Mouse (Mus musculus): ENCODE data around the gene Exosc10. TPM values are rescaled to one million over a fixed set of nuclear protein-coding genes. Genes with fewer than 3 reads are reported as not detected.

Exosc10 gene
- polyA plus RNA-seq (2017; shearing (Covaris generic)) = 100 to 1,000 TPM in 1 of 2 experiments, 10 to 100 TPM in 1; 92.7 to 146 TPM

DNA sequence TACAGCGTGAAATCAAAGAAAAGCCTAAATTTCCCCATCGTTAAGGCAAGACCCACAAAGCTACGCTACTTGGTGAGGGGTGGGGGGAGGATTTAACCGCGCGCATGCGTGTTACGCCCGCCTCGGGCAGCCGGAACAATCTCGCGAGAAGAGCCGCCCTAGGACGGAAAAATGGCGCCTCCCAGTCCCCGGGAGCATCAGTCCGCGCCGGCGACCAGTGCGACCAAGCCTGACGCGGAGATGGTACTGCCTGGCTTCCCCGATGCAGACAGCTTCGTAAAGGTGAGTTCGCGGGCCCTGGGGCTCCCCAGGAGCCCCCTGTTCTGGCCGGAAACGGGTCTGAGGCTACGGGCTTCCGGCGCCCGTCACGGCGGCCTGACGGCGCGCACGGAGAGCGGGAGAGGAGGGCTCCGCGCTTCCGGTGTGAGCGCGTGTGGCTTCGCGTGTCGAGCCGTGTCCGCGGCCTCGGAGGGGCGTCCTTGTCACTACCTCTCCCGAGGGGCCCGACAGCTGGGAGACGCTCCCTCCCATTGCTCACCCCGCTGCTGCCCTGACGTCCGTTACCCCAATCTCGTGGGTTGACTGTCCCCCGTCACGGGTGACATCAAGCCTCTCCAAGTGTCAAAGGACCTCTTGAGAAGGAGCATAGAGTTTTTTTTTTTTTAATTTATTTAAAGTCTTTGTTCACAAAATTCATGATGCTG is at the start of gene Exosc10:
Exosc10 (plus strand) TSS at position 133 of the 704 bp plus-strand sequence.
- ATAC-seq = peak; percentile 92

DNA sequence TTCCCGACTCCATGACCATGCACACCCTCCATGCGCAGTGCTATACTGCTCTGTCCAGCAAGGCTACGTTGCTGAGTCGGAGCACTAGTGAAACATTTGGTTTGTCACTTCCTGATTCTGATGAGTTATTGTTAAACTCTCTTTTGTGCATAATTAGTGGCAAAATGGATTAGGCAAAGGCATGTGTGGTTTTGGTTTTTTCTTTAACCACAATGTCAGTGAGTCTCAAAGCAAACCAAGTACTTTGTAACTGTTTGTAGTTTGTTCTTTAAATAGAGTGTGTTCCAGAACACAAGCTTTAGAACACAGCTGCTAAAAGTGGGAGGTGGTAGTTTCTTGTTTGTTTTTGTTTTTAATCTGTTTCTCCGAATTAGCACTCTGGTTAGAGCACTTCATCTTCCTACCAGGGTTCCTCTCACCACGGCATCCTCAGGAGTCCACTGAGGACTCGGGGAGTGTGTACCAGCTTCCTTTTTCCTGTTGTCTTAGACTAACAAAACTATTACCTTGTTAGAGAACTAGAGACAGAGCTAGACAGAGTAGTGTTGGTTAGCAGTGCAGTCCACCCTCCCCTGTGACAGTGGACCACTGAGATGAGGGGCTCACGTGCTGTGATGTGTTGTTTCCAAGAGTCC is 48.7 kb upstream of the Exosc10 start:
- peak; percentile 58 for ATAC-seq

DNA sequence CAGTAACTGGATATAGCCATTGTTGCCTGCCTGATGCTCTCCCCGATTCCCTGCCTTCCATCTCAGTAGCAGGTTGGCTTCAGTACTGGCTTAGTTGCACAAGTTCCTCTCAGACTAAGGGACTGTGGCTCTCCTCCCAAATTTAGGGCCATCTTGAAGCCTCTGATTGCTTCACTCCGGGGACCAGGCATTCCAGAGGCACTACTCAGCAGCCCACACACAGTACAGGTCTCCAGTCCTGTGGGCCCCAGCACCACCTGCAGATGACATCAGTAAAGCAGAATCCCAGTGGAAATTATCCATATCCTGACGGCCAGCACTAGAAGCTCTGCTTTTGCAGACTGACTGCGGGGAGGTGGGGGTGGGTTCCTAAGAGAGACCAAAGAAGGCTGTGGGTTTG is 47.5 kb upstream of the Exosc10 start:
- ATAC-seq = no peak

DNA sequence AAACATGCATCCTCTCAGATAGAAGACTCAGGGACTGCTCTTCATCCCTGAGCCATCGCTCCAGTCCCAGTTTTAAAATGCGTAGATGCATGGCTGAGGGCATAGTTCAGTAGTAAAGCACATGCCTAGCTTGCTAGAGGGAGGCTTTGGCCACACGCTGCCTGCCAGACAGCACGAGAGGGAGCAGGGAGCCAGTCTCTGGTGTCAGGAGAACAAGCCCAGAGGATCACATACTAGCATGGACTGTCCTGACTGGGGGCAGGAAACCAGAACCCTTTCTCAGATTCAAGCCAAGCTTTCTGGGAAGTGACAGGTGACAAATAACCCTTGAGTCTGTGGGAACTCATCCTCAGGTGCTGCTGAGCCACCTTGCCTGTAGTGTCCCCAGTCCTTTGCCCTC is 46.9 kb upstream of the Exosc10 start:
- no peak for ATAC-seq

DNA sequence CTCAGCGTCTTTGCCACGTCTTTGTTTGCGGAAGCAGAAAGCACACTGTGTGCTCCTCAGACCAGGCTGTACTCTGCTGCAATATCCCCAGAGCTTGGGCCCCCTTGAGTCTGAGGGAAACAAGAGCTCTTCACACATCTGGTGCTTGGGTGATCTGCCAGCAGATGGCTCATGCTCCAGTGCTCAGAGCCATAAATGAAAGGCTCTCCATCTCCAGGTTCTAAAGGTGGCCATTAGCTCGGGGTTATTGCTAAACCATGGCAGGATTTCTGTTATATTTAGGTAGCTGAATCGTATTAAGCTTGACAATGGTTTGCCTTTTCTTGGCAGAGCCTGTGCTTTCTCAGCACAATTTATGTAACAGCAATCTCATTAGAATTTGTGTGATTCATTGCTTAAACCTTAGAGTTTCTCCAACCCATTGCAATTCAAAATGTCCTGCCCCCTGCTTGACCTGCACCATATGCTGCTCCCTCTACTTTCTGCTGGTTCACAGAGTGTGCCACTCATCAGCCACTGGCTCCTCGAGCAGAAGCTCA is 45.1 kb upstream of the Exosc10 start:
- ATAC-seq = no peak

DNA sequence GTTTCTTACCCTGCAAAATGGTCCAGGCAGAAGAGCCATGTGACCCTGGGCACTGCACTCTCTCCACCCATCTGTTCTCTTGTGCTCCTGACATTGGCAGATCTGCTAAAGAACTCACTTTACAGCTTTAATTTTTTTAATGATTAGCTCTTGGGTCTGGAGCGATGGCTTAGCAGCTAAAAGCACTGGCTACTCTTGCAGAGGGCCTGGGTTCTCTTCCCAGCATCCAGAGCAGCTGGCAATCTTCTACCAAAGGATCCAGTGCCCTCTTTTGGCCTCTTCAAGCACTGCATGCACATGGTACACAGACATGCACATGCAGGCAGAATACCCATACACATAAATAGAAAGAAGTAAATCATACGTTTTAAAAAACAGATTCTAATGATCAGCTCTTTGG is 42.9 kb upstream of the Exosc10 start:
- ATAC-seq = no peak

DNA sequence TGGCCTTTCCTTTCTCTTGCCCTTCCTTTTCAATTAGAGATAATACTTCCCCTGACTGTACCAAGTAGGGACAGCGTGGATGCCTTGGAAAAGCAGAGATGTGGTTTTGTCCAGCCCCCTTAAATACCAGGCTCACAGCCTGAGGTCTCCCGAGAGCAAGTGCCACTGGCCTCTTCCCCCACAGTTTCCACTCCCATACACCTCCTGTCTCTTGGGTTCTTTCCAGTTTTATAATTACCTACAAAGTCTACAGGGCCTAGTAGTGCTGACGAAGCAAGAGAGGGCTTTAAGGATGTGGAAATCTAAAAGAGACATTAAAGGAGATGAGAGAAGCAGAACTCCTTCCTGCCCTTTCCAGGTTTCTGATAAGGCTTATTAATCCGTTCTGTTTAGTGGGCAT is 40.4 kb upstream of the Exosc10 start:
- ATAC-seq = no peak

DNA sequence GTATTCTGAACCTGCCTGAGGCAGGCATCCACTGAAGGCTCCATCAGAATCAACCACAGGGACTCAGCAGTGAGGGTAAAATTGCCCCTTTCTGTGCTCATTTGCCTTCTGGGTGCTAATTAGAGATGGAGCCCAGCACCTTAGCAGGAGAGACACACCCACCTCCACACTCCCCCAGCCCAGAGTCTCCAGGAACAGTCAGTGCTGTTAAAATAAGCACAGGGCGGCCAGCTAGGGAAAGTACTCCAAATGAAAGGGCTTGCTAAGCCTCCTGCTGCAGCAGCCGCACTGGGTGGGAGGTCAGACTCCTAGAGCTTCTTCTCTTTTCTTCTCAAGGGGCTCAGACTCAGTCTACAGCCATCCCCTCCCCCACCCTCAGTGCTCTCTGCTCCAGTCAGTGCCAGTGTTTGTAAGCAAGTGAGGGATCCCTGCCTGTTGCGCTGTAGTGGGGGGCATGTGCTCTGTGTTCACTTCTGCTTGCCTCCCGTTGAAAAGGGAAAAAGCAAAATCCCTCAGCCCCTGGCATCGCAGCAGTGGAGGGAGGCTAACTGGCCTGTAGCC is 39.9 kb upstream of the Exosc10 start:
- ATAC-seq = no peak

DNA sequence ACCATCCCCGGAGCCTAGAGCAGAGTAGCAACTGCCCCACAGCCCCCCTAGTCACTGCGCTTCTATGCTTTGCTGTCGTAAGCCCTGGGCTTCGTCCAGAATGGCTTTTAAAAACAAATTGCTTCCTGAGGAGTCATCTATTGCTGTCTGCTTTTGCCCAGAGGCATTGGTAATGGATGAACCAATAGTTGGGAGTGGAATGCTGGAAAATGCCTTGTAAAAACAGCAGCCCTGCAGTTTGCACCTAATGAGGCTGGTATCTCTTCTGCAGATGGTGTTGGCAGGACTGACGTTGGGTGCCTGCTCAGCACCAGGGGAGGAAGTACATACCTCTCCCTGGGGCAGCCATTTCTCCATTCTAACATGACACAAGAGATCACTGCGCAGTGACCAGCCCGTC is 34.7 kb upstream of the Exosc10 start:
- ATAC-seq = no peak

DNA sequence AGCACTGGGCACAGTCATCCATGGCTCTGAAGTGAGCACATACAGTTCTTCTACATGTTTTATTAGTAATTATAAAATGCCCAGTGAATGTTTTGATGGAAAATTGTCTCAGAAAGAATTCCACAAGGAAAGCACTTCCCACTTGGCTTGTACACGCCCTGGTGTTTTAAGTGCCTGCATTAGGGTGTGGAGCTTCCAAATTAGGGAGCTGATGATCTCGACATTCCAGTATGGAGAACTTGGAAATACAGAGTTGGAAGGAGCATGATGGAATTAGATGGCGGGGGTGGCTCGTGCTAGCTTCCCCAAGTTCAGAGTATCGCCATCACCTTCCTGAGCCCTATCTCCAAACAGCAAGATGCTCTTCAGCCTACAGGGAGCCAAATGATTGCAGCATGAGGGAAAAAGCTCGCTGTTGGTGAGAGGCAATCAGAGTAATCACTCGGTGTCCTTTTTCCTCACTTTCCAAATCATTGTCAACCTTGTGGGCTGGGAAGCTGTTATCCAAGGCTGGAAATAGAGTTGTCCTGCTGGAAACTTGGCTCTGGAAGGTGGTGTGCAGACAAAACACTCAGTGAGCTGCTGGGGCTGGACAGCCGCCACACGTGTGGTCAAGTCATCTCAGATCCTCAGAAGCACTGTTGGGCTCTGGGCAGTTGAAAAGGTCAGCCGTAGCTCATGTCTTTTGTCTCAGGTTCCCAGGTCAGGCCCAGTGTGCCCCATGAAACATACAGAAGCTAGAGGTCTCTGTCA is 30.9 kb upstream of the Exosc10 start:
- no peak for ATAC-seq

DNA sequence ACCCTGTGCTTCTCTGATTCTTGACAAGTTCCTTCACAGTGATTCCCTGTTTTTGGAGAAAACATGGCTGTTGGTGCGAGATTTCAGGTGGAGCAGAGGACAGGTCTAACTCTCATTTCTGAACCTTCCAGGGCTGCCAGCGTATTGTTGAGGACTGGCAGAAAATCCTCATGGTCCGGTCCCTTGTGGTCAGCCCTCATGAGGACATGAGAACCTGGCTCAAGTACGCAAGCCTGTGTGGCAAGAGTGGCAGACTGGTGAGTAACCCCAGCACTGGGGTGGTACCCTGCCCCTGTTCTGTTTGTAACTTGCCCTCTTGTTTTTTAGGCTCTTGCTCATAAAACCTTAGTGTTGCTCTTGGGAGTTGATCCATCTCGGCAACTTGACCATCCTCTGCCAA is 27.9 kb upstream of the Exosc10 start:
- no peak for ATAC-seq

DNA sequence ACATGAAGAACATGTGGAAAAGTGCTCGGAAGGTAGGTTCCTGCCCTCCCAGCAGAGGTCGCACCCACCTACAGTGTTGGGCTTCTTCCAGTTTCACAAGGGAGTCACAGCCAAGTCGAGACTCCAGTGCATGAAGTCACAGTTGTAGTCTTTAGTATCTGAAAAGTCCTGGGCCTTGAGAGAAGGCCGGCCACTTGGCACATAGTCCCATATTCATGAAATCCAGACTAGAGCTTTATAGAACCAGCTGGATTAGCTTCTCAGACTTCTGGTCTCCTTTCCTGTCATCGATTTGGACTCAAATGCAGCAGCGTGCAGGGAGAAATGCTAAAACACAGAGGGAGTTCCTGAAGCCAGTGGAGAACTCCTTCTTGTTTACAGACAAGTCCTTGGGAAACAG is 27.5 kb upstream of the Exosc10 start:
- ATAC-seq = no peak

DNA sequence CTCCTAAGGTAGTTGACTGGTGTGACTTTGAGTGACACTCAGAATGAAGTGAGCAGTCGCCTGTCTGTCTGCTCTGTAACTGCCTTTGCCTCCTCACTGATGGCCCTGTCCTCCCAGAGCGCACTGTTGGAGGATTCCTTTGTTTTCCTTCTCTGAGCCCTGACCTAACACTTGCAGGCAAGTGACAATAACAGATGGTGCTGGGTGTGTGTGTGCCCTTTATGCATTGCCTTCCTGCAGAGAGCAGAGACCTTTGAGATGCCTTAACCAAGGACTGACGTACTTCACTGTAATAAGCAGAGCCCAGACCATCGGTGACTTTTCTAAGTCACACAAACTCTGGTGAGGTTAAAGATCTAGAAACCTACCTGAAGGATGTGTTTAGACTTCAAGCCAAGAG is 26.9 kb upstream of the Exosc10 start:
- no peak for ATAC-seq

DNA sequence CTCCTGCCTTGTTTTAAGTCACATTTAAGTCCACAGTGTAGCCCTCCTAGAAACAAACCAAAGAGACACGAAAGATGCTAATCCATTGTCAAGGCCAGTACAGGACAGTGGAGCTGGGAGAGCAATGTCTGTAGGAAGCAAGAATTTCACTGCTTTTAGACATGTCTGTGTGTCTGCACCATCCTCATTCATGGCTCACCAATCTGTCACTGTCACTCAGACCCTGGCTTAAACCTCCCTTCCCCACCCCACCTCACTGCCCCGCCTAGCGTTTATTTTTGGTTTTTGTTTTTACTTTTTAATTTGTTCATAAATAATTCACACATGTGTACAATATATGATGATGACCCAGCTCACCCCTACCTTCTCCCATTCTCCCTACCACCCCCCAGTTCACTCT is 25.7 kb upstream of the Exosc10 start:
- ATAC-seq = no peak

DNA sequence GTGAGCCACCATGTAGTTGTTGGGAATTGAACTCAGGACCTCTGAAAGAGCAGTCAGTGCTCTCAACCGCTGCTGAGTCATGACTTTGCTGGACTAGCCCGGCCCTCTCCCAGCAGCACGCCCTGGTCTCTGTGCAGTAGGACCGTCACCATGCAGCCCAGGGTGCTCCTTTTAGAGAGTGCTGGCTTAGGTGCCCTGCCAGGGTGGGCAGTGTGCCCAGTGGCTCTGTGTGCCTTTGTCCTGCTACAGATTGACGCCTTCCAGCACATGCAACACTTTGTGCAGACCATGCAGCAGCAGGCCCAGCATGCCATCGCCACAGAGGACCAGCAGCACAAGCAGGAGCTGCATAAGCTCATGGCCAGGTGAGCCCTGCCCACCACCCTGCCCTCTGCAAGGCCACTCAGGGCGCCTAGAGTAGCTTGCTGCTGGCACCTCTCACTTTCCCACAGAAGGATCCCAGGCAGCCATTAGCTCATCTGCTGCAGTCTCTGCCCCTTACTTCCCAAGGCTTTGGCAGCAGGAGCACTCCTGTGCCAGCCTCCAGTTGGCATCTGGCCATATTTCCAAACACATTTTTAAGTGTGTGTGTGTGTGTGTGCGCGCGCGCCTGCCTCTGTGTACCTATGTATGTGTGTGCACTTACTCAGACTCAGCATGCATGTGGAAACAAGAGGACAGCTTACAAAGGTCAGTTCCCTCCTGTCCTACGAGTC is 24.5 kb upstream of the Exosc10 start:
- ATAC-seq = no peak

DNA sequence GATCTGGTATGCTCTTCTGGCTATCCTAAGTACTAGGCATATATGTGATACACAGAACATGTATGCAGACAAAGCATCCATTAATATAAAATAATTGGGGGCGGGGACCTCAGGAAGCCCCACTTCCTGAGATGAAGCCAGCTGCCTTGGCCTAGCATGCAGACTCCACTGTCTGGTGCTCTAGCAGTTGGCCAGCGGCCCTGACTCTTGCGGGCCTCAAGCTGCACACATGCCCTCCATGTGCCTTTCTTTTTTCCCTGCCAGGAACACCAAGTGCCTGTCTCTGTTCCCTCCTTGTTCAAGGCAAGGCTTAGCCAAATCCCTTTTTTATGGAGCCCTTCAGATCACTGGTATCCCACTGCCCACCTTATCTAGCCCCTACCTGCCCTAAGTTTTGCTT is 22.4 kb upstream of the Exosc10 start:
- ATAC-seq = no peak

DNA sequence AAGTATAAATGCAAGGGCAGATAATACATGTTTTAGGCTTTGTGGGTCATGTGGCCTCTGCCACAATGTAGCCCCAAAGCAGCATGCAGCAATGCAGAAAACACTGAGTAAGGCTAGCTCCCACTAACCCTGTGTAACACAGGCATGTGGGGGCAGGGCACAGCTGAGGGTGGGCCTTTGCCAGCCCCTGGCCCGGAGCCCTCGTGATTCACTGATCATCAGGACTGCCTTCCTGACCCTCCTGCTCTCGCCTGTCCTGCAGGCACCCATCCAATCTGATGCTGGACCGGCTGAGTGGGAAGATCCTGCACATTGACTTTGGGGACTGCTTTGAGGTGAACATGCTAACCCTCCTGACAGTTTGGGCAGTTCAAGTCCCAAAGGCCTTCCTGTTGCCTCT is 9.1 kb upstream of the Exosc10 start:
- no peak for ATAC-seq

DNA sequence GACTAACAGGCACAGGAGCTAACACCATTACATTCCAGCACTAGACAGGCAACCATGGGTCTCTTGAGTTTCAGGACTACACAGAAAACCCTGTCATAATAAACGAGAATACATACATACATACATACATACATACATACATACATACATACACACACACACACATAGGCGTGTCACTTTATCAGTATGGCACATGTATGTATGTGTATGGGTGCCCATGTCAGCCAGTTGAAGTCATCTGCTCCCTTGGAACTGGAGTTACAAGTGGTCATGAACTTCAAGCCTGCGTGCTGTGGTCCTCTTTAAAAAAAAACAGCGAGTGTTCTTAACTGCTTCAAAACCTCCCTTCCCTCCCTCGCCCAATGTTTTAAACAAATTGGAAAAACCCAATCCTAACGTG is 463 bp upstream of the Exosc10 start:
- ATAC-seq = no peak

DNA sequence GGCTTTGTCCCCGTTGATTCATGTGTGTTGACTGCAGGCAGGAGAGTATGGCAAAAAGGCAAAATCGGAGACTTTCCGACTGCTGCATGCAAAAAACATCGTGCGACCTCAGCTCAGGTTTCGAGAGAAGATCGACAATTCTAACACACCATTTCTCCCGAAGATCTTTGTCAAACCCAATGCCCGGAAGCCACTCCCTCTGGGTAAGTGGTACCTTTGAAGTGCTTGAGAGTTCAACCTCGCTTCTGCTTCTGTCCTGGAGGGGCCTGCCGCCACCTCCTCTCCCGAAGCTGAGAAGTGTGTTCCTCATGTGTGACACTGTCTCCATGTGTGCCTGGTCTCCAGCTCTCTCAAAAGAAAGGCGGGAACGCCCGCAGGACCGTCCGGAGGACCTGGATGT is 4.4 kb downstream of the Exosc10 start:
- no peak for ATAC-seq

DNA sequence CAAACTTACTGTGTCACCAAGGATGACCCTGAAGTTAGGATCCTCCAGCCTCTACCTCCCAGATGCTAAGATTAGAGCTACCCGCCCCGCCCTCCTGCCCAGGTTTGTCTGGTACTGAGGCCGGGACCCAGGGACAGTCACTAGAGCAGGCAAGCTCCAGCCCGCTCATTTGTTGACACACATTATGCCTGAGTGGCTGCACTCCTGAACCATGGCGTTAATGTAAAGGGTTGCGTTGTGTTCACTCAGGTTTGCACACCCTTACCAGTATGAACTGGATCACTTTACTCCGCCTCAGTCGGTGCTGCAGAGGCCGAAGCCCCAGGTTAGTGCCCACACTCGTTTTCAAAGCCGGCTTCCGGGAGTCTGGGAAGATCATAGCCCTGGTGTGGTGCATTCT is 5.4 kb downstream of the Exosc10 start:
- no peak for ATAC-seq

DNA sequence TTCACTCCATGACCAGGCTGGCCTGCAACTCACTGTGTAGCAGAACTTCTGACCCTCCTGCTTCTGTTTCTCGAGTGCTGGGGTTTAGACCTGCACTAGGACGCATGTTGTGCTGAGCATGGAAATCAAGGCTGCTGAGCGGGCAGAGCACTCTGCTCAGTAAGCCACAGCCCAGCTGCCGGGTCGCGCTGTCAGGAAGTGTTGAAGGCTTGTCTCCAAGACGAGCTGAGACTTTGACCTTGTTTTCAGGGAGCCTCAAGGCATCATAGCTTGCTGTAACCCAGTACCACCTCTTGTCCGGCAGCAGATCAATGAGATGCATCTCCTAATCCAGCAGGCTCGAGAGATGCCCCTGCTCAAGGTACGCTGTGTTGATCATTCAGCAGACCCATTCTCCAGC is 11.9 kb downstream of the Exosc10 start:
- no peak for ATAC-seq

DNA sequence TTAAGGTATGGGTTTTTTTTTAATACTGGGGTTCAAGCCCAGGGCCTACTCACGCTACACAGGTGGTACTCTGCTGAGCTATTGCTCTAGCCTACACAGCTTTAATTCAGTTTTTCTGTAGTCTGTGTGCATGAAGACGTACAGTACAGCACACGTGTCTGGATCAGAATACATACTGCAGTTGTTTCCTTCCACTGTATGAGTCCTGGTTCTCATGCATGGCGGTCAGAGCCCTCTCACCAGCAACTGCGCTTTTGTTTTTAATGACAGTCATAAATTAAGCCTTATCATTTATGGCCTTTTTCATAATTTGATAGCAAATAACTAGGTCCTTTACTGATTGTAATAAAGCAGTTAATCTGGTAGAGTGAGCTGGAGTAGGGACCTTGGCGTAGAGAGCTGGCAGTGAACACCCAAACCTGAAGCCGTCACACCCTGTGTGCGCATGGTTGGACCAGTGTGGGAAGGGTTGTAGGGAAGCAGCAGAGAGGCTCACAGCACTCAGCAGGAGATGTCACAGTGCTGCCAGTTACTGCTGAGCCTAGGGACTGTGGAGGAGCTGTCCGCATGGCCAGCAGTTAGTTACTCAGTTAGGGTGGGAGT is 12.6 kb downstream of the Exosc10 start:
- no peak for ATAC-seq

Data from CD4-positive, CD25-positive, alpha-beta regulatory T cell, adult 4 months (primary cell).